Mouse (Mus musculus) gastrocnemius, postnatal 4 days (tissue): ENCODE data around the gene Mblac2. TPM values are rescaled to one million over a fixed set of nuclear protein-coding genes. Genes with fewer than 3 reads are reported as not detected.
"Not testable (repeated sequence)": the region's sequence is repeated elsewhere in the genome, so short reads cannot be mapped to it uniquely, and the experiment has no call there.

Experiments used
- DNase-seq, 2 experiments: peaks; one replicate each; pipeline ENCODE4 v3.0.0; 2021 to 2022; ENCODE audit warnings: low spot score in 2 of 2, mixed read lengths in 2 of 2
- long read RNA-seq, 2 experiments: library from polyadenylated mRNA; stranded (forward); transcript quantifications; one replicate each; pipeline ENCODE4 v2.0.0; 2021
- total RNA-seq, 2 experiments: library from RNA; stranded (reverse); gene quantifications; 2 replicates each; pipeline ENCODE4 v1.2.3; 2021

Gene Mblac2
- total RNA-seq: 1 to 10 TPM; 3.0 to 3.4 TPM
- long read RNA-seq, experiment 1, partial matches to known transcripts: 0 of 1 reads
- long read RNA-seq, experiment 1, other reads (novel, unspliced or antisense): 0 of 1 reads
- long read RNA-seq, experiment 2, partial matches to known transcripts: 0 of 1 reads
- long read RNA-seq, experiment 2, other reads (novel, unspliced or antisense): 0 of 1 reads

- DNase-seq: peak; percentile 88 to 96
These were observed at the start of gene Mblac2, which contains the start of gene Polr3g for GRCm38 (mm10) chr13:81710775-81711545. TSS of gene Mblac2 (plus strand) at chr13:81711341. TSS of gene Polr3g (minus strand) at chr13:81711013.

GRCm38 (mm10) chr13:81663566-81664330 is 47.4 kb upstream of the Mblac2 start:
- no peak for DNase-seq

GRCm38 (mm10) chr13:81664331-81664698 is 46.8 kb upstream of the Mblac2 start:
- no peak for DNase-seq

GRCm38 (mm10) chr13:81667713-81668112 is 43.4 kb upstream of the Mblac2 start:
- DNase-seq: no peak

- no peak for DNase-seq
These were observed 35.8 kb upstream of the Mblac2 start for GRCm38 (mm10) chr13:81675333-81675732.

GRCm38 (mm10) chr13:81683107-81683506 is 28.0 kb upstream of the Mblac2 start:
- no peak for DNase-seq

DNA sequence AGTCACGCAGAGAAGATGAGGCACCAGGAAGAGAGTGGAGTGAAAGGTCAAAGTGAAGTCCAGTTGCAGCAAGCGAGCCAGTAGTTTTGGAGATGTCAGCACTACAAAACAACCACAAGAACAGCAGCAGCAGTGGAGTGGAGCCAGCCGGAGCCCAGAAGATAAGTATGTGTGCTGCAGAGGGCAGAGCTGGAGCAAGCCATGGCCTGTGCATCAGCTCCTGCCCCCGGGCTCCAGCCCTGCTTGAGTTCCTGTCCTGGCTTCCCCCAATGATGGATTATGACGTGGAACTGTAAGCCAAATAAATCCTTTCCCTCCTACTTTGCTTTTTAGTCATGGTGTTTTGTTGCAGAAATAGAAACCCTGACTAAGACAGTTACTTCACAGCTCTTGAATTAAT is 26.9 kb upstream of the Mblac2 start:
- no peak for DNase-seq

DNA sequence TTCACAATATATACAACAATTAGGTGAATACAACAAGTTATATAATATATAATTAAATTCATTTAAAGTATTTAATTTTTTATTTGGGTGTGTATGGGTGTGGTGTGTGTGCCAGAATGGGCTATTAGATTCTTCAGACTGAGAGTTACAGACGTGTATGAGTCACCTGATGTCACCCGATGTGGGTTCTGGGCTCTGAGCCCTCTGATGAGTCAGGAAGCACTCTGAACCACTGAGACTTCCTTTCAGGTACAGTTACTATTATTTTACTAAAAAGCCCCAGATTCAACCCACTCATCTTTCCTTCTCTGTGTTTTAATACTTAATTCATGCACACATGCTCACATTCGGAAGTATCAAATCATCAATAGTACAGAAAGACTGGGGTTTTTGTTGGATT is 26.3 kb upstream of the Mblac2 start:
- no peak for DNase-seq

GRCm38 (mm10) chr13:81689587-81689986 is 21.6 kb upstream of the Mblac2 start:
- DNase-seq: no peak

- no peak for DNase-seq
These were observed 20.7 kb upstream of the Mblac2 start for GRCm38 (mm10) chr13:81690477-81690876.

- DNase-seq: no peak
These were observed 19.5 kb upstream of the Mblac2 start for GRCm38 (mm10) chr13:81691606-81692005.

- DNase-seq: no peak
These were observed 16.7 kb upstream of the Mblac2 start for GRCm38 (mm10) chr13:81694446-81694845.

DNA sequence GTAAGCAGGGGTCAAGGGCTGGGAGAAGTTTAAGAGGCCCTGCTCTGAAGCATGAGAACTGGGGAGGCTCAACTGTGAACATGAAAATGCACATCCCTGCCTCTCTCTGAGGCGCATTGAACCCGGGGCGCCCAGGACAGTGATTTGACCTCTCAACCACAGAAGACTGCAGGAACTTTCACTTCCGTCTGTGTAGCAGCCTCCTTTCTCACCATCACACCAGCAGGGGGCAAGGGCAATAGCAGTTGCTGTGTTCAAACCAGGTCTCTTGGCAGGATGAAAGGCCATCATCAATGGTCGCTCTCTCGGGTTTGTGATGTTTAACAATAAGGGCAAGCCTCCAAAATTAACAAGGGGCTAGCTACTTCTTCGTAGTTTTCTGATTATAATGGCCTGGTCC is 8.0 kb upstream of the Mblac2 start:
- no peak for DNase-seq

- DNase-seq: no peak
These were observed 7.5 kb upstream of the Mblac2 start for GRCm38 (mm10) chr13:81703621-81704020.

DNA sequence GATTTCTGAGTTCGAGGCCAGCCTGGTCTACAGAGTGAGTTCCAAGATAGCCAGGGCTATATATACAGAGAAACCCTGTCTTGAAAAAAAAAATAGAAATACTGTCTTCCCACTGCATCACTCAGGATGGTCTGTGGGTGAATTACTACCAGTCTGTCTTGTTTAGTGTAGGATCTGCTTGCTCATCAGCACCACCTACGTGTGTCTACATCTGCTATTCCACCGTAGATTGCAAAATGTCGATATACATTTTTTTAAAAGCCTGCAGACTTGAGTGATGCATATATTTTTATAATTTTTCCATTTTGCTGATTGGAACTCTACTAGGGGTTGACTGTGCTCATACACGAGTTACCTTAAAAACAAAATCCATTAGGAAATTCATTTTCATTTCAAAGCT is 4.8 kb upstream of the Mblac2 start:
- no peak for DNase-seq

GRCm38 (mm10) chr13:81709805-81710204 is 1.3 kb upstream of the Mblac2 start:
- DNase-seq: no peak

GRCm38 (mm10) chr13:81710266-81710665 is 875 bp upstream of the Mblac2 start:
- DNase-seq: no peak

DNA sequence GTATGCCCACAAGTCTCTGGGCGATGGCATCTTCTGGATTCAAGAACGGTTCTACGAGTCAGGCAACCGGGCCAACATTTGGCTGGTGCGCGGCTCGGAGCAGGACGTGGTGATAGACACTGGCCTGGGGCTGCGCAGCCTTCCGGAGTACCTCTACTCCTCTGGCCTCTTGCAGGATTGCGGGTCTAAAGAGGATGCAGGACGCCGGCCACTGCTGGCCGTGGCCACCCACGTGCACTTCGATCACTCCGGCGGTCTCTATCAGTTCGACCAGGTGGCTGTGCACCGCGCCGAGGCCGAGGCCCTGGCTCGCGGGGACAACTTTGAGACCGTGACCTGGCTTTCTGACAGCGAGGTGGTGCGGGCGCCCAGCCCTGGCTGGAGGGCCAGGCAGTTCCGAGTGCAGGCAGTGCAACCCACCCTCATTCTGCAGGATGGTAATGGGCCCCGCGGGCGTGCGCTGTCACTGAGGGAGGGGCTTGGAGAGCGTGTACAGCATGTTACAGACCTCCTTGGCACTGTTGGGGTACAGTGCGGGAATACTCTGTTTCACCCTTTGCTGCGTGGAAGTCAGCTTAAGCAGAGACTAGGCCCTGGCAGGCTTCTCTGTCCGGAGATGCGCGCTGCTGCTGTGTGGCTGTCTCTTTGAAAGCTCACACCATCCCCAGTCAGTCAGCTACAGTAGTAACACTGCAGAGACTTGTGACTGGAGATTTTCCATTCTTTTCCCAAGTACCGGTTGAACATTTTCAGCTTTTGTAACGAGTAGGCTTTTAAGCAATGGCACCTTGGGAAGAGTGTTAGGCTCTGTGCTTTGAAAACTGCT is 618 bp downstream of the Mblac2 start:
- peak; percentile 16 to 37 for DNase-seq

DNA sequence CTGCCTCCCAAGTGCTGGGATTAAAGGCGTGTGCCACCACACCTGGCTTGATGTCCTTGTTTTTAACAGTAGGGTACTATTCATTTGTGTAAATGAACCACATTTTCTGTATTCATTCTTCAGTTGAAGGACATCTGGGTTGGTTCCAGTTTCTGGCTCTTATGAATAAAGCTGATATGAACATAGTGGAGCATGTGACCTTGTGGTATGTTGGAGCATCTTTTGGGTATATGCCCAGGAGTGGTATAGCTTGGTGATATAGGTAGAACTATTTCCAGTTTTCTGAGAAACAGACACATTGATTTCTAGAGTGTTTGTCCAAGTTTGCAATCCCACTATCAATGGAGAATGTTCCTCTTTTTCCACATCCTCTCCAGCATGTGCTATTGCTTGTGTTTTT is 2.8 kb downstream of the Mblac2 start:
- no peak for DNase-seq

DNA sequence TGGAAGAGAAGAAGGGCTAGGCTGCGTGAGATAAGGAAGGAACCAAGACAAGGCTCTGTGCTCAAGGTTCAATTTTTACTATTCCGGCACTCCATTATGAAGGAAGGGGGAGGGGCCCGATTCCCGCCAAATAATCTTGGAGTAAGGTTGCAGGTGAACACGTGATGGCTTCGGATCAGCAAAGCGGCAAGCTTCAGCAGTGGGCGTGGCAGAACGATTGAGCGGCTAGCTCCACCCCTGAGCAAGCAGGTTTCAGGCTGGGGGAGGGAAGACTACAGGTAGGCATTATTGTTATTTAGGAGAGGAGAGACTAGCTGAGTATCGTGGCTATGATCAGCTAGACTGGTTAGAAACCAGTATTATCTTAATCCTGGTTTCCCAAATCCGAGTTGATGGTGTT is 17.0 kb downstream of the Mblac2 start:
- DNase-seq: not testable (repeated sequence)

- no peak for DNase-seq
These were observed 18.0 kb downstream of the Mblac2 start for GRCm38 (mm10) chr13:81729102-81729501.
